In the genomic region with DNA sequence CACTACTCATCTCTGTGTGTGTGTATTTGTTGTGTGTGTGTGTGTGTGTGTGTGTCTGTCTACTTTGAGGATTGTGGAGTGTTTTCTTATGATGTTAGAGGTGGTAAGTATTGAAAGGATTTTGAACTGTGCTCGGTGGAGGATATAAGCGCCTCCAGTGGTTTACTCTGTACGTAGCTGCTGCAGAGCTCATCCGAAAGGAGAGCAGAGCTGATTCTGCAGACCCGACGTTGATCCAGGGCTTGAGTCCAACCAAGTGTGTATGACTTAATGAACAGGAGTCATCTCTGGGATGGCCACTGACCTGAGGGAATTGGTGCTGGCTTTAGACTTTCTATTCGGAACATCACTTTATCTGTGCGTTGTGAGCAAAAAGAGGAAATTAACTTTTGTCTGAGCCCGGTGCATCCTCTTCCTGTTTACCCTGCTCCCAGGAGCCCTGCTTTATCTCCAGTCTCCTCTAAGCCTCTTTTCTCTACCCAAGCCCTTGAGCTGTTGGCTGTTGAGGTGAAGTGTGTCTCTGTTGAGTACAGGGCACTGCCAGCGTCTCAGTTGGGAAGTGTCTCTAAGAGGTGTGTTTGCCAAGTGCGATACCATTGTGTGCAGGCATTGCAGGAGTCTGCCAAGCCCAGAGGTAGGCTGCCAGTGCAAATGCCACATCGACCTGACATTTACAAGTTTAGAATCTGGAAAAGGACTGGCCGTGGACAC, we compare ENCODE assay signal across 10 mouse cellular contexts. TPM values are rescaled to one million over a fixed set of nuclear protein-coding genes. Genes with fewer than 3 reads are reported as not detected.
A peak's percentile ranks its signal among the peaks of the same experiment; 100 is the strongest.
DNase-seq lines count a peak whose midpoint lies in the region; ATAC-seq lines count a peak whose summit lies in the region.
"Had no signal": no experiment of that assay in that cellular context is flagged by ENCODE, and none has a peak within 500 bp of the region (broad histone marks: within the 10 kb centered on the region; RNA-seq: fewer than 3 reads in every experiment).

No protein-coding gene starts in this region.

- no peak overlapping the region for H3K4me2 ChIP-seq in heart, embryonic 12.5 days
- peak overlapping the region; percentile 30 for H3K4me2 ChIP-seq in liver, embryonic 12.5 days
- H3K4me2 ChIP-seq: stomach, embryonic 15.5 days had no signal

- peak; percentile 57 to 71 for DNase-seq in heart, adult 18-20 months
- DNase-seq in cerebellum, adult 9-10 months: peak; percentile 68
- no peak for DNase-seq in embryo, embryonic 9.5 days (ENCODE audit: extremely low spot score)
- DNase-seq in kidney, adult 18-20 months: no peak
- DNase-seq: gastrocnemius, postnatal 36 days had no signal

- H3K27ac ChIP-seq in heart, embryonic 12.5 days (ENCODE audit: poor library complexity, severe bottlenecking): no peak overlapping the region
- peak overlapping the region; percentile 62 for H3K27ac ChIP-seq in liver, embryonic 12.5 days
- H3K27ac ChIP-seq: stomach, embryonic 15.5 days had no signal

- no peaks in the 10 kb centered on the region for H3K27me3 ChIP-seq in heart, embryonic 12.5 days (replicated peaks)
- no peaks in the 10 kb centered on the region for H3K27me3 ChIP-seq in liver, embryonic 12.5 days (replicated peaks)
- H3K27me3 ChIP-seq: stomach, embryonic 15.5 days had no signal

- peaks cover 28% of the 10 kb centered on the region for H3K36me3 ChIP-seq in heart, embryonic 12.5 days
- peaks cover 38% of the 10 kb centered on the region for H3K36me3 ChIP-seq in liver, embryonic 12.5 days

- no peaks in the 10 kb centered on the region for H3K9me3 ChIP-seq in heart, embryonic 12.5 days (replicated peaks)
- H3K9me3 ChIP-seq in liver, embryonic 12.5 days (replicated peaks): no peaks in the 10 kb centered on the region
- H3K9me3 ChIP-seq: stomach, embryonic 15.5 days had no signal

- H3K4me3 ChIP-seq in heart, embryonic 12.5 days: no peak overlapping the region
- no peak overlapping the region for H3K4me3 ChIP-seq in liver, embryonic 12.5 days
- H3K4me3 ChIP-seq: stomach, embryonic 15.5 days had no signal

- ATAC-seq in heart, embryonic 12.5 days (ENCODE audit: insufficient number of reproducible peaks, low FRiP score): no peak
- ATAC-seq in liver, embryonic 12.5 days: 0 out of 2 replicates have a peak, but pooled peaks have one; percentile 50
- peak; percentile 53 for ATAC-seq in neutrophil, adult 5-6 weeks (ENCODE audit: extremely low read depth, insufficient number of reproducible peaks, low FRiP score, poor library complexity, severe bottlenecking)
- no peak for ATAC-seq in frontal cortex, adult (ENCODE audit: low TSS enrichment)

- 71% methylated on average over 13 of the region's 13 CpGs for WGBS in heart, embryonic 12.5 days
- WGBS in liver, embryonic 12.5 days (ENCODE audit: insufficient replicate concordance): 31% methylated on average over 13 of the region's 13 CpGs

- H3K9ac ChIP-seq in heart, embryonic 12.5 days: no peak overlapping the region
- no peak overlapping the region; the same call in 1 of the 2 replicates for H3K9ac ChIP-seq in liver, embryonic 12.5 days
- H3K9ac ChIP-seq: stomach, embryonic 15.5 days had no signal

- H3K4me1 ChIP-seq in heart, embryonic 12.5 days (replicated peaks): no peaks in the 10 kb centered on the region; the same call in 1 of the 2 replicates
- peaks cover 20% of the 10 kb centered on the region for H3K4me1 ChIP-seq in liver, embryonic 12.5 days
- H3K4me1 ChIP-seq: stomach, embryonic 15.5 days had no signal

RNA-seq across cellular contexts. Expression of a gene that starts 3.9 kb away (rescaled TPM):
- total RNA-seq in heart, adult 18-20 months (2021): 10 to 100 TPM; 10.6 to 11.3 TPM
- 61.1 and 62.1 TPM in 2 replicates for polyA plus RNA-seq in heart, embryonic 12.5 days (2016; fragmentation: Nextera tagmentation; extraction: Ambion mirVana)
- polyA plus RNA-seq in liver, embryonic 12.5 days (2016; fragmentation: Nextera tagmentation; extraction: Ambion mirVana): 131 and 137 TPM in 2 replicates
- 22.0 and 26.4 TPM in 2 replicates for total RNA-seq in neutrophil, adult 5-6 weeks (2017)

Comparison
In these comparisons a context has a peak if more than half of its experiments do, and no peak if none do; other contexts are left out.
1. DNase-seq: peak in heart, adult 18-20 months (2 of 2) and cerebellum, adult 9-10 months (single experiment); none in embryo, embryonic 9.5 days (single experiment) and kidney, adult 18-20 months (single experiment).
2. ATAC-seq: peak in liver, embryonic 12.5 days (single experiment) and neutrophil, adult 5-6 weeks (single experiment); none in heart, embryonic 12.5 days (single experiment) and frontal cortex, adult (single experiment).